Mouse (Mus musculus) layer of hippocampus, adult 8-10 months (tissue): Measurements from ENCODE around the gene Mark2. TPM values are rescaled to one million over a fixed set of nuclear protein-coding genes. Genes with fewer than 3 reads are reported as not detected.
A peak's percentile ranks its signal among the peaks of the same experiment; 100 is the strongest.

ENCODE experiments used
- DNase-seq, 2 experiments: peaks; one replicate each; pipeline ENCODE4 v3.0.0; 2022; ENCODE audit warnings: low spot score in 2 of 2
- total RNA-seq, 4 experiments: library from RNA; stranded (reverse); gene quantifications; 2 replicates each; pipeline ENCODE4 v1.2.4; 2022

Gene Mark2
- total RNA-seq, 4 experiments from 2014 or later: 101 to 135 (median 120) TPM

GRCm38 (mm10) chr19:7295071-7295658 is 46.5 kb downstream of the Mark2 start:
- DNase-seq: no peak

GRCm38 (mm10) chr19:7294098-7294876 is 47.4 kb downstream of the Mark2 start:
- no peak for DNase-seq

DNA sequence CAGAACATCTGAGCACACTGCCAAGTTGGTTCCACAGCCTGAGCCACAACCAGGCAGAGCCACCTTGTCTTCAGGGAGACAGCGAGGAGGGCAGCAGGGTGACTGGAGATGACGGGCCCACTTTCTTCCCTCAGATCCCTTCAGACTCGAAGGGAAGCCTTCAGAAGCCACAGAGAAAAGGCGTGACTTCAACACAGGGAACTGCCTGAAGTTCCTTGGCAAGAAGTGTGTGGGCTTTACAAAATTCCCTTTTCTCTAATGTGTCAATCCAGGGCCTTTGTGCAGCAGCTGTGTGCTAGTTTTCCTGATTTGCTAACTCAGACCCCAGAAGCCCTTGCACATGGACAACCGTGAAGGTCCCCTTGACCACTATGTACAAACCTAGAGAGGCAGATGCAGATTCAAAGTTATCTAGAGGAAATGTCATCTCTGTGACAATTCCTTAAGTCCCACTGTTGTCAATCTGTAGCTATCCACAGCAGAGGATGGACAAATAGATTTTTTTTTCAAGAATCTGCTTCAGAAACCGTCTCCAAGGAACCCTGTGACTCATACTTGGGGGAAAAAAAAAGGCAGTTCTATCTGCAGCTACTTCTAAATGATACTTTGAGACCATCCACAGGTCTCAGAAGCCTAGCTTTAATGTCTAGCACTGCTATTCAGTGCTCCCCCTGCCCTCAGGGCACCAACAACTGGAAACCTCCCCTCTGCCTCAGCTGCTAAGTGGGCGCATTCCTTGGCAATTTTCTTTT is 49.5 kb downstream of the Mark2 start:
- no peak for DNase-seq

- DNase-seq: no peak
Measured at GRCm38 (mm10) chr19:7289767-7290166, 51.9 kb downstream of the Mark2 start.

DNA sequence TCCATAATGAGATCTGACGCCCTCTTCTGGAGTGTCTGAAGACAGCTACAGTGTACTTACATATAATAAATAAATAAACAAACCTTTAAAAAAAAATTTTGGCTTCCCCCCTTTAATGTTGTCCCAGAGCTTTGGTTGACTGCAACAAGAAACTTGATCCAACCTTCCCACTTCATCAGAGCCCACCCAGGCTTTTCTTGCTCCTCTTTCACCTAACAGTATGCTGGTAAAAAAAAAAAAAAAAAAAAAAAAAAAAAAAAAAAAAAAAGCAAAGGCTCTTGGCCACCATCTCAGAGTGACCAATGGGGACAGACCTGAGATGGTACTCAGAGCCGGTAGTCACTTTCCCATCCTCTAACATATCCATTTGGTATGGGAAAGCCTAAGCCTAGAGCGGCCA is 53.4 kb downstream of the Mark2 start:
- DNase-seq: no peak

DNA sequence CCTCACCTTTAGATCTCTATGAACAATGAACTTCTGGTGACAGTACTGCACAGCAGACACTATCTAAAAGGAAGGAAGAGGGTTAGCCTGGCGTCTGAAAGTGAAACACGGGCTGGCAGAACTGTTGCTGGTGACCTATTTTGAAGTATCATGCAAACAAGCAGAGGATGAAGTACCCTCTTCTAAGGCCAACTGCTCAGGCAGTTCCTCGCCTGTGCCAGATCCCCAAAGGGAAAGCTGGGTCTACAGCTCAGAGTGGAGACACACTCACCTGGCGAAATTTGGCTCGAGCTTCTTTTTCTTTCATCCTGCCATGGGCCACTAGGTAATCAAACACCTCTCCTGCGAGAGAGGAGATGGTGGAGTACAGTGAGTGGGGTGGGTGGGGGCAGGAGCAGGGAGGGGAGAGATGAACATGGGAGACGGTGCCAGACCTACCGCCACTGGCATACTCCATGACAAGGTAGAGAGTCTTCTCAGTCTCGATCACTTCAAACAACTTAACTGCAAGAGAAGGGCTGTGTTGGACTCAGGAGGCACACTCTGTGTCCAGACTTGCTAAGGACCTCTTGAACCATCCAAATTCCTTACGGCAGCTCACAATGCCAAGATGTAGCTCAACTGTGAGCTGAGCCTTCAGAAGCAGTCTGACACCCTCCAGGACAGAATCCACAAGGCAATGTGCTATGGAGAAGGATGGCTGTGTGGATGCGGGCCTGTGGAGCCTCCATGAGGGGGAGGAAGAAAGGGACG is 54.9 kb downstream of the Mark2 start:
- DNase-seq: no peak

DNA sequence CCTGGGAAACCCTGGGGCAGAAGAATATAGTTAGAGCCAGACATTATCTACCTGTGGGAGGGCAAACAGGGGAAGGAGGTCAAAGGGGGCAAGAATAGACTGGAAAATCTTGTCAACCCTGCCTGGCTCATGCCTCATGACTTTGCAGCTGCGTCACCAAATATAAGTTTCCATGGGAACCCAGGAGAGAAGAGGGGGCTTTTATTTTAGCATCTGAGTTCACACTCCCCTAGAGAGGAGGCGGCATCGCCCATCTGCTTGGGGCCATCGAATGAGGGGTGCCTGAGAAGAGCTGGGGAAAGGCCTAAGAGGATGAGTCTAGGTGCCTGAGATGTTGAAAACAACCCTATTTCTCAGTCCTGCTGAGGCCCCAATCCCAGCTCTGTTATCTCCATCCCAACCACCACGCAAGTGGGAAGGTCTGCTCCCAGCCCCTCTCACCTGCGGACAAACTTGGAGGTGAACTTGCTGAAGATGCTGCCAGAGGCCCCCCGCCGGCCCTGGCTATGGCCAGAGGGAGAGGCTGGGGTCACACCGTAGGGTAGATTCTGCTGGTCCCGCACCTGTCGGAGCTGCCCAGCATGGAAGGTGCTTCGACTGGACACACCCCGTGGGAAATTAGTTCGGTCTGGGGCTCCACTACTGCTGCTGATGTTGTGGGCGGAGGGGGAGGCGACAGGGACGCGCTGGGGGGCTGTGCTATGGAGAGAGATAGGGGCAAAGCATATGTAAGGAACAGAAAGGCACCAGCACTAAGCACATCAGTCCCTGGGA is 60.9 kb downstream of the Mark2 start:
- peak; percentile 68 to 81 for DNase-seq

GRCm38 (mm10) chr19:7279114-7279513 is 62.5 kb downstream of the Mark2 start:
- DNase-seq: no peak

DNA sequence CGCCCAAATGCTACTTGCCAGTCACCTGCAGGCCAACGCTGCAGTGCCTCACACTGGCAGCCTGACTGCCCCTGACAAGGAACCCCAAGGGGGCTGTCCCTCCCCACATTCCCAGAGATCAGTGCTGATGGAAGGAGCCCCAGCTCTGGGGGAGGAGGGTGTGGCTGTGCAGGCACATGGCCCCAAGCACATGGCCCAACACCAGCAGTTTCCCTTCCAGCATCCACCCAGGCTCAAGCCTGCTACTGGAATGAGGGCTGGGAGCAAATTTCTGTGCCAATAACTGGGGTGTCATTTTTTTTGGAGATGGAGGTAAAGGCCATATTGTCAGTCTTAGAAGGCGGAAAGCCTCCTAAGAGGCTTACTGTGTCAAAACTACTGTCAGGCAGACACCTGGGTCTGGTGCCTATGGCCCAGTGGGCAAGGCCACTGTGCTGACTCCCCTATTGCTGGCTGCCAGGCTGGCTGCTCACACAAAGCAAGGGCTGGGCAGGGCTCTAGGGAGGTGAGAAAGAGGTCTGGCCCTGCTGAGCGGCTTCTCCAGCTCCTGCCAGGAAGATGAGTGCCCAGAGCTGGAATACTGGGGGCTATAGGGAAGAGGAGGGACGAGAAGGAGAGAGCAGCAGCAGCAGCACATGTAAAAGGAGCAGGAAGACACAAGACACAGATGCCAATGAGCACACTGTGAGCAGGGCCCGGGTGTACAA is 63.3 kb downstream of the Mark2 start:
- DNase-seq: no peak

DNA sequence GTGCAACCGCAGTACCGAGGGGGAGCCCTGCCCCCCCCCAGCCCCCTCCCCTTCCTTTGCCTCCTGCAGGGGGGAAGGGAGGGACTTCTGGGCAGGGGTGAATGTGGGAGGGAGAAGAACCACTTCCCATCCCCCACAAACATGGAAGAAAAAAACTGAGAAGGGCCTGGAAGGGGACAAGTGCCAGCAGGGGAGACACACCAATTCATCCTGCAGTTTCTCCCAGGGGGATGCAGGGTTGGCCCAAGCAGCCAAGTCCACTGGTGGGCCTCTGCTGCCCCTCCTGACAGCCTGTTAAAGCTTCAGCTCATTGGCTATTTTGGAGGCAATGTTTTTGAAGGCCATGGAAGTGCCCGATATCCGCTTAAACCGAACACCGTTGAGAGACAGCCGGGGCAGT is 64.9 kb downstream of the Mark2 start:
- no peak for DNase-seq

DNA sequence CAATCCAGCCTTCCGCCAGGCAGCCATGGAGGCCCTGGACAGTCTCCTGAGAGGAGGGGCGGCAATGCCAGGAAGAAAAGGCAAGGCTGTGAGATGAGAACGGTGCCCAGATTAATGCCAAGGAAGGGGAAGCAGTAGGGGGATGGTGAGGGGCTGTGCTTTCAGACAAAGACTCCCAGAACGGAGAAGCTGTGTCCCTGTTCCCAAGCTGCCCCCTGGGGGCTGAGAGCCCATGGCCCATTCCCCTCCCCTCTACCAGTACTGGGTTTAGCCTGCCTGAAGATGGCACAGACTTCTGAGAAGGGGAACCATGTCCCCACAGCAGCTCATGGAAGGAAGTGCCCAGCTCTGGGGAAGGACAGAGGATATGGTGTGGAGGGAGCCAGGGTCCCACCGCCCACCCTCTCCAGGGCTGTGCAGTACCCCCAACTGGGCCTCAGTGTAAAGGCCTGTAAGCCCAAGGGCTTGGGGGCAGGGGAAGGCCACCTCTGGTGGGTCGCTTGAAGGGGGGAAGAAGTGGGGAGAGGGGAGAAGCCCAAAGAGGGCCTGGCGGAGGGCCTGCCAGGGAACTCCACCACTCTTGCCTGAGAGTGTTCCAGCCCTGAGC is 65.5 kb downstream of the Mark2 start:
- no peak for DNase-seq

DNA sequence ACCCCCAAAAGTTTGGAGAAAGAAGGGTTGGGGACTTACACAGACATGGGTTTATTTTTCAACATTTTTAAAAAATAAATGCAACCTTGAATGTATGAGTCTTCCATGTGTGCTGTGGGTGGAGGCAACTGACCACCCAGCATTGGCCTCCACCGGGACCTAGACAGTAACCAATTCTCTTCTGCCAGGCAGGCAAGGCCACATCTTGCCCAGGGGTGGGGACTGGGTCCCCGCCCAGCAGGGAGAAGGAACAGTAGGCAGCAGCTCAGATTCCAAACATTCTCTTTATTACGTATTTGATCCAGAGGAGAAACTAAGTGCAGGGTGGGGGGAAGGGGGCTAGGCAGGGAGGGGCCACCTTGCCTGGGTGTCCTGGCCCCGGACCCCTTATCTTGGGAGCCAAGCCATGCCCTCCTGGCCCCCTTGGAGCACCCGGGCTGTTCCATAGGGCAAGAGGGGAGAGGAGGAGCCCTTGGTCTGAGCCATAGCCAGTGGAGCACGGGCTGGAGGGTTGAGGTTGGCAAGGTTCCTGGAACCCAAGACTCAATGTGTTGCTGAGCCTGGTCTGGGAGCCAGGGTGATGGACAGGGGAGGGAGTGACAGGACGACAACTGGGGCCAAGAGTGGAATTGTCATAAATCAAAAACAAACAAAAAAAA is 66.4 kb downstream of the Mark2 start:
- DNase-seq: no peak

- peak; percentile 66 to 72 for DNase-seq
Measured at GRCm38 (mm10) chr19:7274326-7274990, 67.2 kb downstream of the Mark2 start.

- DNase-seq: no peak
Measured at GRCm38 (mm10) chr19:7273486-7273885, 68.2 kb downstream of the Mark2 start.

DNA sequence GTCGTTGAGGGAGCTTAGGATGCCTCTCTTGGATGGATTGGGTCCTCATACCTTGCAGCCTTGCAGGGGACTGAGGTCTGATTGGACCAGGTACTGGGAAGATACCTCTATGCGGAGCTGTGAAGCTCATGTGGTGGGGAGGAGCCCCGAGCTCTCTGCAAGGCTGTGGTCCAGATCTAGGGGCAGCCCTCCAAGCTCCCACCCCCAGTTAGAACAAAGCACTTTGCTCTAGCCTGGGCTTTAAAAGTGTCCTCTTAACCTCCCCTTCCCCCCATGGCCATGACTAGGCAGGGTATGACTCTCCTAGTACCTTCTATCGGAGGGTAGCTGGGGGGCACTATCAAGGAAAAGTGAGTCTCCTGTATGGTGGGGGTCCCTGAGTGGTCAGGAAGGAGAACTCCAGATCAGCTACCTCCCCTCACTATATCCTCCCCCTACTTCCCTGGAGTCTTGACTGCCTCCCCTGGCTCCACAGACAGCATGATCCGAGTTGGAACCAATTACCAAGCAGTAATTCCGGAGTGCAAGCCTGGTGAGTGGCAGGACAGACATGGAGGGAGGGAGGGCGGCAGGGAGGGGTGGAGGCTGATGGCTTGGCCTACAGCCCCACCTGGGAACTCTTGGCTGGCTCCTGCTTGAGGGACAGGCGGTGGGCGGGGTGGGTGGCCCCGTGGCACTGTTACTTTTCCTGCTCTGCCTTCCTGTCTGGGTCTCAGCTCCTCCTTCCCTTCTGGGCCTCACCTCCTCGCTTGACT is 72.2 kb downstream of the Mark2 start:
- DNase-seq: no peak

DNA sequence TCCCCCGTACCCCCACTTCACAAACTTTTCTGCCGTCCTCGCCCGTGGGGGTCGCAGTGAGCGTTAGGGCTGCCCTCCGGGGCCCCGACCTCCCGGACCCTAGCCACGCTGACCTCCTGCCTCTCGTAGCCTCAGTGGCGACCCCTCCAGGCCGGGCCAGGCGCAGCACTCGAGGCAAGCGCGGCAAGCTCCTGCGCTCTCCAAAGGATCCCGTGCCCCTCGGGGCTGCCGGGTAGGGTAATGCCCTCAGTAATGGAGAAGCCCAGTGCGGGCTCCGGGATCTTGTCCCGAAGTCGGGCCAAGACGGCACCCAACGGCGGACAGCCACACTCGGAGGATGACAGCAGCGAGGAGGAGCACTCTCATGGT is 73.0 kb downstream of the Mark2 start:
- peak in 1 of 2 experiments; percentile 58 for DNase-seq

DNA sequence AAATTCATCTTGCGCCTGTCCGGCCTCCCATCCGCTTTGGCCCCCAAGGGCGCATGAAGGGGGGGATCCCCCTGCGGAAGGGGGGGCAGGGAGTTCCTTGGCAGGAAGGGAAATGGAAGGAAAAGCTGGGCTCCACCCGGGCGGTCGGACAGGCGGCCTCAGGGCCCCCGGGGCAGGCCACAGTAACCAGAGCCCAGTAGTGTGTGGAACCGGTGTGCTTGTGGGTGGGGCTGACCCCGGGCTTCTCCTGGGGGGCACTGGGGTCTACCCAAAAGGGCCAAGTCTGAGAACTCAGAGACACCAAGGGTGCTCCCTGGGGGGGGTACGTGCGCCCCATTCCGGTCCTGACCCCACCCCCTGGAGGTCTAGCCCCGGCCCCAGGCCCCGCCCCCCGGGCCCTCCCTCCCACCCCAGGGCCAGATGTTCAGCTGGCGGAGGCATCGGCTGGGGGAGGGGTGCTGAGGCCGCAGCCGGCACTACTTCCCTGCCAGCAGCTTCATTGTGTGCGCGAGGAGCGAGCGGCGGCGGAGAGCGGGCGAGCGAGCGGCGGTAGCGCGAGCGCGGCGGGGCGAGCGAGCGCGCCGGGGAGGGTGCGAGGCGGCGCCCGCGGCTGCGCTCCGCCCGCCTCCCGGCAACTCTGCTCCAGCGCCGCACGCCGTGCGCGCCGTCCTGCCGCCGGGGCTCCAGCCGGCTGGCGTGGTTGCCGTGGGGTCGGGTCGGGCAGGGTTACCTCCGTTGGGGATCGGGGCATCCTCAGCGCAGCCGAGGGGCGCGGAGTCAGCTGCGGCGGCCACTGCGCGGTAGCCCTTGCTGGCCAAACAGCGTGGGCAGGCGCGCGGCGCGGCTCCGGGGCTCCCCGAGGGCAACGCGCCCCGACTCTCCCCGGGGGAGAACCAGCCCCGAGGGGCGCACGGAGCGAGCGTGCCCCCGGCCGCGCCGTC is 73.6 kb downstream of the Mark2 start:
- peak in 1 of 2 experiments; percentile 62 for DNase-seq
